8 mouse cellular contexts compared by ENCODE assay signal in the genomic region with DNA sequence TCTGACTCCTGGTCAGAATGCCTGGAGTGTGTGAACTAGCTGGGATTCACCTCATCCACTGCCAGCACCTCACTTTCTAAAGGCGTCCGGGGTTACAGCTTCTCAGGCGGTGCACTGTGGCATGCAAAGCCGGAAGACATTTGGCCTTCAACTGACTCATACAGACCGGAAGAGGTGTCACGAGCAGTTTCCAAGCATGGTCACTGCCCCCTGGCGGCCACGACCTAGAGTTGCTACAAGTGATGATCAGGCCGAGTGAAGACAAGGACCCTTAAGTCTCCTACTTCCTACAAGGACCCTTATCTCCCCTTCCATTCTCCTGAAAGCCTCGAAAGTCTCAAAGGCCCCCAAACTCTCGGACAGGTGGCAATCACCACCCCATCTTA. TPM values are rescaled to one million over a fixed set of nuclear protein-coding genes. Genes with fewer than 3 reads are reported as not detected.
DNase-seq lines count a peak whose midpoint lies in the region; ATAC-seq lines count a peak whose summit lies in the region.

No protein-coding gene starts in this region.

- H3K4me1 ChIP-seq in brown adipose tissue, adult 24 weeks (ENCODE audit: control insufficient read depth, insufficient read depth, insufficient read length, low read length) = no peaks in the 10 kb centered on the region; the same call in 1 of the 2 replicates
- peaks cover 31% of the 10 kb centered on the region for H3K4me1 ChIP-seq in forebrain, embryonic 10.5 days
- peaks cover 39% of the 10 kb centered on the region for H3K4me1 ChIP-seq in heart, embryonic 15.5 days (replicated peaks)
- H3K4me1 ChIP-seq in liver, embryonic 13.5 days (replicated peaks) = peaks cover 72% of the 10 kb centered on the region
- H3K4me1 ChIP-seq in stomach, embryonic 15.5 days = peaks cover 31% of the 10 kb centered on the region

- peak overlapping the region; percentile 91 for H3K9ac ChIP-seq in heart, embryonic 15.5 days
- peak overlapping the region; percentile 90 for H3K9ac ChIP-seq in liver, embryonic 13.5 days
- peak overlapping the region; percentile 82 for H3K9ac ChIP-seq in stomach, embryonic 15.5 days

- peak overlapping the region; percentile 90 for H3K4me2 ChIP-seq in heart, embryonic 15.5 days
- peak overlapping the region; percentile 97 for H3K4me2 ChIP-seq in liver, embryonic 13.5 days
- H3K4me2 ChIP-seq in stomach, embryonic 15.5 days = peak overlapping the region; percentile 91

- peaks cover 32% of the 10 kb centered on the region for H3K36me3 ChIP-seq in forebrain, embryonic 10.5 days (replicated peaks)
- peaks cover 22% of the 10 kb centered on the region for H3K36me3 ChIP-seq in heart, embryonic 15.5 days
- H3K36me3 ChIP-seq in liver, embryonic 13.5 days = peaks cover 24% of the 10 kb centered on the region
- H3K36me3 ChIP-seq in stomach, embryonic 15.5 days = peaks cover 20% of the 10 kb centered on the region

- peak; percentile 78 for ATAC-seq in heart, embryonic 15.5 days (replicated peaks; ENCODE audit: insufficient number of reproducible peaks, insufficient read depth, low FRiP score, low read depth)
- peak; percentile 75 for ATAC-seq in liver, embryonic 13.5 days (ENCODE audit: low read depth)
- ATAC-seq in stomach, embryonic 15.5 days (ENCODE audit: insufficient read depth, low FRiP score, low read depth) = peak; percentile 80

- peak; percentile 78 to 79 for DNase-seq in CD8-positive naive resting alpha-beta T cell, adult 2 months (ENCODE audit: low read depth in 2 of 2, low spot score in 2 of 2)
- peak; percentile 88 for DNase-seq in forebrain, embryonic 10.5 days (ENCODE audit: extremely low spot score, low spot score)
- peak; percentile 89 for DNase-seq in kidney, postnatal 14 days
- DNase-seq in liver, embryonic 13.5 days = peak; percentile 78
- peak; percentile 83 to 86 for DNase-seq in natural killer cell, adult 2 months (ENCODE audit: low spot score in 2 of 2)

- 0% methylated on average over 11 of the region's 11 CpGs for WGBS in forebrain, embryonic 10.5 days
- WGBS in heart, embryonic 15.5 days = under 1% methylated on average over 11 of the region's 11 CpGs
- WGBS in liver, embryonic 13.5 days (ENCODE audit: insufficient replicate concordance) = 1% methylated on average over 11 of the region's 11 CpGs
- WGBS in stomach, embryonic 15.5 days = under 1% methylated on average over 11 of the region's 11 CpGs

- H3K4me3 ChIP-seq in brown adipose tissue, adult 24 weeks (ENCODE audit: insufficient read depth, low read depth, low read length) = peak overlapping the region; percentile 76
- peak overlapping the region; percentile 71 for H3K4me3 ChIP-seq in forebrain, embryonic 10.5 days
- peak overlapping the region; percentile 85 for H3K4me3 ChIP-seq in heart, embryonic 15.5 days
- peak overlapping the region; percentile 78 for H3K4me3 ChIP-seq in liver, embryonic 13.5 days (replicated peaks)
- H3K4me3 ChIP-seq in stomach, embryonic 15.5 days (replicated peaks) = peak overlapping the region; percentile 72

- peak overlapping the region; percentile 76 for H3K27ac ChIP-seq in brown adipose tissue, adult 24 weeks (replicated peaks; ENCODE audit: low read depth, low read length)
- H3K27ac ChIP-seq in forebrain, embryonic 10.5 days = peak overlapping the region; percentile 95
- peak overlapping the region; percentile 97 for H3K27ac ChIP-seq in heart, embryonic 15.5 days
- peak overlapping the region; percentile 95 for H3K27ac ChIP-seq in liver, embryonic 13.5 days
- H3K27ac ChIP-seq in stomach, embryonic 15.5 days = peak overlapping the region; percentile 95

- H3K27me3 ChIP-seq in forebrain, embryonic 10.5 days (ENCODE audit: poor library complexity, severe bottlenecking) = no peaks in the 10 kb centered on the region
- no peaks in the 10 kb centered on the region for H3K27me3 ChIP-seq in heart, embryonic 15.5 days
- no peaks in the 10 kb centered on the region for H3K27me3 ChIP-seq in liver, embryonic 13.5 days
- H3K27me3 ChIP-seq in stomach, embryonic 15.5 days (replicated peaks) = no peaks in the 10 kb centered on the region

- H3K9me3 ChIP-seq in forebrain, embryonic 10.5 days = no peaks in the 10 kb centered on the region
- H3K9me3 ChIP-seq in heart, embryonic 15.5 days (replicated peaks) = no peaks in the 10 kb centered on the region
- no peaks in the 10 kb centered on the region for H3K9me3 ChIP-seq in liver, embryonic 13.5 days (replicated peaks)
- H3K9me3 ChIP-seq in stomach, embryonic 15.5 days = no peaks in the 10 kb centered on the region

RNA-seq across cellular contexts. Expression of a gene that starts 3.7 kb away (rescaled TPM):
- polyA plus RNA-seq in brown adipose tissue, adult 24 weeks (2012; ENCODE audit: insufficient read depth, insufficient read length, missing spikeins) = 26.8 and 26.9 TPM in 2 replicates
- 40.7 and 41.3 TPM in 2 replicates for polyA plus RNA-seq in forebrain, embryonic 10.5 days (2016; fragmentation: Nextera tagmentation; extraction: Ambion mirVana)
- 61.8 and 71.6 TPM in 2 replicates for polyA plus RNA-seq in heart, embryonic 15.5 days (2015; fragmentation: Nextera tagmentation; extraction: Ambion mirVana)
- 19.8 and 22.1 TPM in 2 replicates for polyA plus RNA-seq in liver, embryonic 13.5 days (2015; fragmentation: Nextera tagmentation; extraction: Ambion mirVana)
- 60.9 and 63.5 TPM in 2 replicates for polyA plus RNA-seq in stomach, embryonic 15.5 days (2015; fragmentation: Nextera tagmentation; extraction: Ambion mirVana)

RNA-seq across cellular contexts. Expression of a gene that starts 10.7 kb away (rescaled TPM):
- polyA plus RNA-seq in brown adipose tissue, adult 24 weeks (2012; ENCODE audit: insufficient read depth, insufficient read length, missing spikeins) = 23.2 and 23.7 TPM in 2 replicates
- 78.5 and 86.9 TPM in 2 replicates for polyA plus RNA-seq in forebrain, embryonic 10.5 days (2016; fragmentation: Nextera tagmentation; extraction: Ambion mirVana)
- 38.9 and 45.5 TPM in 2 replicates for polyA plus RNA-seq in heart, embryonic 15.5 days (2015; fragmentation: Nextera tagmentation; extraction: Ambion mirVana)
- 33.6 and 37.3 TPM in 2 replicates for polyA plus RNA-seq in liver, embryonic 13.5 days (2015; fragmentation: Nextera tagmentation; extraction: Ambion mirVana)
- polyA plus RNA-seq in stomach, embryonic 15.5 days (2015; fragmentation: Nextera tagmentation; extraction: Ambion mirVana) = 52.7 and 56.6 TPM in 2 replicates

RNA-seq across cellular contexts. Expression of a gene that starts 11.6 kb away (rescaled TPM):
- 5.1 TPM in 2 replicates for polyA plus RNA-seq in brown adipose tissue, adult 24 weeks (2012; ENCODE audit: insufficient read depth, insufficient read length, missing spikeins)
- 42.2 and 44.0 TPM in 2 replicates for polyA plus RNA-seq in forebrain, embryonic 10.5 days (2016; fragmentation: Nextera tagmentation; extraction: Ambion mirVana)
- 23.1 and 35.8 TPM in 2 replicates for polyA plus RNA-seq in heart, embryonic 15.5 days (2015; fragmentation: Nextera tagmentation; extraction: Ambion mirVana)
- polyA plus RNA-seq in liver, embryonic 13.5 days (2015; fragmentation: Nextera tagmentation; extraction: Ambion mirVana) = 8.4 and 9.0 TPM in 2 replicates
- 48.5 and 50.8 TPM in 2 replicates for polyA plus RNA-seq in stomach, embryonic 15.5 days (2015; fragmentation: Nextera tagmentation; extraction: Ambion mirVana)

RNA-seq across cellular contexts. Expression of a gene that starts 18.0 kb away (rescaled TPM):
- 0.63 and 1.6 TPM in 2 replicates for polyA plus RNA-seq in brown adipose tissue, adult 24 weeks (2012; ENCODE audit: insufficient read depth, insufficient read length, missing spikeins)
- polyA plus RNA-seq in forebrain, embryonic 10.5 days (2016; fragmentation: Nextera tagmentation; extraction: Ambion mirVana) = 31.0 and 31.6 TPM in 2 replicates
- polyA plus RNA-seq in heart, embryonic 15.5 days (2015; fragmentation: Nextera tagmentation; extraction: Ambion mirVana) = 9.6 and 14.9 TPM in 2 replicates
- 2.2 and 2.4 TPM in 2 replicates for polyA plus RNA-seq in liver, embryonic 13.5 days (2015; fragmentation: Nextera tagmentation; extraction: Ambion mirVana)
- 25.0 and 26.9 TPM in 2 replicates for polyA plus RNA-seq in stomach, embryonic 15.5 days (2015; fragmentation: Nextera tagmentation; extraction: Ambion mirVana)

Comparison
In these comparisons a context has a peak if more than half of its experiments do, and no peak if none do; other contexts are left out.
1. Peak in every context shown above with its lines: DNase-seq, ATAC-seq, H3K4me3 ChIP-seq and H3K27ac ChIP-seq.